Mouse (Mus musculus): ENCODE measurements around the gene Mfsd6. TPM values are rescaled to one million over a fixed set of nuclear protein-coding genes. Genes with fewer than 3 reads are reported as not detected.

Gene Mfsd6
- 20.9 TPM for polyA plus RNA-seq (2021)

DNA sequence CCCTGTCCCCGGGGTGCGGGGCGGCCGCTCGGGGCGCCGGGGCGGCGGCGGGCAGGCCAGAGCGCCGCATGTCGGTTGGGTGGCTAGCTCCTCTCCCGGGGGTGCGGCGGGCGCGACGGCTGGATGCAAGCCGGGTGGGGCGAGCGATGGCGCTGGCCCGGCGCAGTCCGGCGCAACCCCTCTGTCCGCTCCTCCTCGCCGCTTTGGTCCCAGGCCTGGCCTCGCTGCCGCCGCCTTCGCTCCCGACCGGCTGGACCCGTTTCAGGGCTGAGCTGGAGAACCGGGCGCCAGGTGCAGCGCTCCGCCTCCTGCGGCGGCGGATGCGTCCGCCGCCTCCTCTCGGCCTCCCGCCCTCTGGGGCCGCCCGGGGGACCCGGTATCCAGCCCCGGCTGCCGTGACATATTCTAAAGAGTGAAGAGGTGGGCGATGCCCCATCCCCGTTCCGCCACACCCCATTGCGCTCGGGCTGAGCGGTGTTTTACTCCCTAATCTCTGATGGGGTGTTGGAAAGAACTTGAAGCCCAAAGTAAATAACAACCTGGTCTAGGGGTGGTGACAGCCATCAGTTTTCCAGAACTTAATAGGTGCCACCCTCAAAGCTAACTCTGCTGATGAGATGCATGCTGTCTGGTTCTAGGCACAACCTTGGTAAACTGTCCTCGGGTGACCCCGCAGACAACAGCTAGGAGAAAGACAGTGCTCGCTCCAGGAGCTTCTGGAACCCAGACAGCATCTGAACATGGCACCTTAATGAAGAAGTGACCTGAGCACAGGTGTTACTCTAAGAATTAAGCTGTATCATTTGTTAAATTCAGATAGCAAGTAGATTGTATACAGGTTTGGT is at the start of gene Mfsd6:
Gene Mfsd6 (minus strand): TSS at position 407 of the 845 bp plus-strand sequence.
- CTCF ChIA-PET, result no interaction called here
- in situ Hi-C loops (cut with MboI; ENCODE audit: low pct_unique_long_range_greater_than_20kb), result no loop called here

DNA sequence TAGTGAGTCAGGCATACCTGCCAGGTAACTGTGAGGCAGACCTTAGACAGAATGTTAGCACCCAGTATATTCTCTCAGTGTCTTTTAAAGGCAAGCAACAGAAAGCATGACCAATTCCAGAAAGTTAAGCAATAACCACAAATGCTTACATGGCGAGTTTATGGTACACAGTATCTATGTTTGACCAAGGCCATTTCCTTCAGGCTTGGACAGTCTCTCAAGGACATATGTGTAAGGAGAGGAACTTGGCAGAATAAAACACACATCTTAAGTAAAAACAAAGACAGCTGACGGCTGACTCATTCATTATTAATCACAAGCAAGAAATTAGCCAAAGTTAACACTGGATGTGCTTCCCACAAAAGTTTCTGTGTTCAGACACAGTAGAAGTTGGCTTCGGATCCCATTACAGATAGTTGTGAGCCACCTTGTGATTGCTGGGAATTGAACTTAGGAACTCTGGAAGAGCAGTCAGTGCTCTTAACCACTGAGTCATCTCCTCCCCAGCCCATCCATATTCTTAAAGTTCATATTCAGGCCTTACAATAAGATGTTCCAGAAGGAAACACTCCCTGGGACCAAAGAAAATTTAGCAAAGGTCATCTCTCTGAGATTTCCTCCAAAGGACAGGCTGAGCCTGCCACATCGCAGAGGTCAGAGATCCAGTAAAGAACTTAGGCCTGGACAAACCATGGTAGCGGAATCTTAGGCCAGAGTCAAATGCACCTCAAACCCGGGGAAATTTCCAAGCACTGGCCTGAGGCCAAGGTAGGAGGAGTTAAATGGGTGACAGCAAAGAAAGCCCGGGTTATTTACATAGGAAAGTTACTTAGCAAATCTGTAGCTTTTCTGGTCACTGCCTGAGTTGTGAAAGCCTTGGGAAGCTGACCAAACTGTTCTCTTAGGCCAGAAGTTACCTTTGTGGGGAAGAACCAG is 38.2 kb upstream of the Mfsd6 start:
- ChIA-PET POLR2A (no interaction called here), CTCF (no interaction called here)
- no peak for DNase-seq (ENCODE audit: low read depth, low spot score)
- ATAC-seq, result peak; percentile 17
- H3K27me3 ChIP-seq, result no peaks in the 10 kb centered on the region
- TF ChIP-seq CTCF (IDR thresholded peaks at IDR 0.05), result no peak
- in situ Hi-C loops (cut with MboI; ENCODE audit: low pct_unique_long_range_greater_than_20kb), result no loop called here

More for the DNA sequence above, at the start of gene Mfsd6:
- ATAC-seq, result peak; percentile 78
- peaks cover 4% of the 10 kb centered on the region for H3K27me3 ChIP-seq
- POLR2A ChIA-PET, result interaction anchor here (0.6 kb wide), 1 partner anchor 833 kb away, joined by 4 read pairs; no protein-coding TSS in a partner anchor
- peak; percentile 14 for TF ChIP-seq CTCF (IDR thresholded peaks at IDR 0.05)
- no peak for DNase-seq (ENCODE audit: low read depth, low spot score)

DNA sequence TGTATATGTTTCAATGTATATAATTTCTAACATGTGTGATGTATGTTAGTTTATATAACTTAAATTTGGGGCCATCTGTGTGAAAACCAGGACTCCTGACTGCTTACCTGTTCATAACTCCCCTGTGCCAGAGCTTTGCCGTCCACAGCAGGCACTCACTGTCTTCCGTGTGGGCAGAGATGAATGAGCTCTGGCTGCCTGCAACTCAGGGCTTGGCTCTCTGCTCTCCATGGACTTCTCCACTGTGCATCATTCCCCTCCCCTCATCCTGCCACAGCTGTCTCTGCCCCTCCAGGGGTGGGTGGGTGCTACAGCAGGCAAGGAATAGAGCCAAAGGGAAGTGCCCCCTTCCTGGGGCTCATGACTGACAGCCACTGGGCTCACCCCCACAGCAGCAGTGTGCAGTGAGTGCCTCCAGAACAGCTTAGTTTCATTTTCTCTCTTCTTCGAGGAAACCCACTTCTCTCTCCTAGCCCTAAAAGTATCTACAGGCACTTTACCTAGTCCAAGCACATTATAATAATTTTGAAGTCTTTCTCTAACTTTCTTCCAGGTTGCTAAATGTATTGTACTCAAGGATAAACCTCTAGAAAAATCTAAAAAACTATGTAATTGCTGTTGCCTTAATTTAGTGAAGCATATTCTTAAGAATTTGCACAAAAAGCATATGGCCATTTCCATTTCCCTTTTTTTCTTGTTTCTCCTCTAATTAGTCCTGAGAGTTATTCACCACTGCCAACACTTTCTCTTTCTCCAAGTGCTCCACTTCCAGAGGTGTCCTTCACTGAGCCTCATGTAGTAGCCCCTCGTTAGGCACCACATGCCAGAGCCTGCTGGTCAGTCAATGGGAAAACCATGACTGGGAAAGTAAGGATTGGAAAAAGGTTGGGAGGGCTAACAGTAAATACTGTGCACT is 36.9 kb upstream of the Mfsd6 start:
- in situ Hi-C loops (cut with MboI; ENCODE audit: low pct_unique_long_range_greater_than_20kb), result no loop called here
- DNase-seq (ENCODE audit: low read depth, low spot score), result no peak
- ATAC-seq, result no peak
- POLR2A ChIA-PET, result no interaction called here
- H3K27me3 ChIP-seq, result no peaks in the 10 kb centered on the region
- no peak for TF ChIP-seq CTCF (IDR thresholded peaks at IDR 0.05)
- CTCF ChIA-PET, result no interaction called here

DNA sequence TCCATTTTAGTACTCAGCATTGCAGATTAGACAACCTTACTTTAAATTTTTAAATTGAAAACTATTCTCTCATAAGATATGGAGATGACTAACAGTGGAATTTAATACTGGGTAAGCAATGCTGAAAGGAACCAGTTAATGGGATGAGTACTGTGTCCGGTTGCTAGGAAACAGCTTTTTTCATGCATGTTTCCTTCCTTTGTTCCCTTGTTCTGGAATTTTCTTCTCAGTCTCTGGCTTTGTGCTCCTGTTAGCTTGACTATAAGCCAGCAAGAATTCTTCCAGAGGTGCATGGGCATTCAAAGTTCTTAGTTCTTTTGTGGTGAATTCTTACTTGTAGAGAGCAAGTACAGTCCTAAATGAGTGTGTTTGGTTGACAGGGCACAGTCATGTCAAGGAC is 30.9 kb upstream of the Mfsd6 start:
- in situ Hi-C loops (cut with MboI; ENCODE audit: low pct_unique_long_range_greater_than_20kb), result no loop called here
- ATAC-seq (no peak), DNase-seq (ENCODE audit: low read depth, low spot score) (no peak)
- ChIA-PET POLR2A (no interaction called here), CTCF (interaction anchor here (1.5 kb wide), 1 partner anchor 10 kb away, joined by 4 read pairs; no protein-coding TSS in a partner anchor)
- no peak for TF ChIP-seq CTCF (IDR thresholded peaks at IDR 0.05)
- H3K27me3 ChIP-seq, result no peaks in the 10 kb centered on the region

DNA sequence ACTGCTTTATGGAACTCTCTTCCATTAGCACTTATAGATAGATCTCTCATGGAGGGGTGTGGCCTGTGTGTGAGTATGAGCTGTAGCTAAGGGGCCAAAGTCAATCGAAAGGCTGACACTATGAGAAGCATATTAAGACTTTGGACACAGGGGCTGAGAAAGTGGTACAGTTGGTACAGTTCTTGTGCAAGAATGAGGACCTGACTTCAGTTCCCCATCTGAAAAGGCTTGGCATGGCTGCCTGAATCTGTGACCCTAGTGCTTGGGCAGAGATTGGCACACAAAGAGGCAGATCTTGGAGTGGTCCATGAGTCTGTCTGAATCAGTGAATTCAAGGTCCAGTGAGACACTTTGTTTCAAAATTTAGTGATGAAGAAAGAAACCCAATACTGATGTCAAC is 27.1 kb upstream of the Mfsd6 start:
- ATAC-seq, result no peak
- ChIA-PET POLR2A (no interaction called here), CTCF (no interaction called here)
- TF ChIP-seq CTCF (IDR thresholded peaks at IDR 0.05), result no peak
- in situ Hi-C loops (cut with MboI; ENCODE audit: low pct_unique_long_range_greater_than_20kb), result loop anchor here (5.0 kb wide), 1 partner anchor 457 kb away; no protein-coding TSS in a partner anchor
- DNase-seq (ENCODE audit: low read depth, low spot score), result no peak
- no peaks in the 10 kb centered on the region for H3K27me3 ChIP-seq

DNA sequence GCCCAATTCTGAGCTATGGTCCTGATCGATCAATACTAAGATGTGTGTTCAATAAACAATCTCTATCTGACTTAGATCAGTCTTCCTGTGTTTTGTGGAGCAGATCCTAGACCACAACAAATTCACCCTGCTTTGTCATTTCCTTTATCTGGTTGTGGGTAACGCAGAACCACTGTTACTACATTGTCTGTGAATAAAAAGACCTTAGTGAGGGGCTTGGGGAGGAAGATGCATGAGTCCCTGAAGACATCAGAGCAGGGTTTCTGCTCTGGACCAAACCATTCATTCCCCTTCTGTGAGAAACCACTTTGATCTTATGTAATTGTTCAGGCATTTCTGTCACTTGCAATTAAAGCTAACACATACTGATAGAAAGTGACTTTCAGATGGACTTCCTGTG is 26.6 kb upstream of the Mfsd6 start:
- DNase-seq (ENCODE audit: low read depth, low spot score), result no peak
- no peak for TF ChIP-seq CTCF (IDR thresholded peaks at IDR 0.05)
- ChIA-PET CTCF (interaction anchor here (1.2 kb wide), 1 partner anchor 106 kb away, joined by 4 read pairs; no protein-coding TSS in a partner anchor), POLR2A (no interaction called here)
- in situ Hi-C loops (cut with MboI; ENCODE audit: low pct_unique_long_range_greater_than_20kb), result loop anchor here (5.0 kb wide), 1 partner anchor 457 kb away; no protein-coding TSS in a partner anchor
- no peaks in the 10 kb centered on the region for H3K27me3 ChIP-seq
- no peak for ATAC-seq

DNA sequence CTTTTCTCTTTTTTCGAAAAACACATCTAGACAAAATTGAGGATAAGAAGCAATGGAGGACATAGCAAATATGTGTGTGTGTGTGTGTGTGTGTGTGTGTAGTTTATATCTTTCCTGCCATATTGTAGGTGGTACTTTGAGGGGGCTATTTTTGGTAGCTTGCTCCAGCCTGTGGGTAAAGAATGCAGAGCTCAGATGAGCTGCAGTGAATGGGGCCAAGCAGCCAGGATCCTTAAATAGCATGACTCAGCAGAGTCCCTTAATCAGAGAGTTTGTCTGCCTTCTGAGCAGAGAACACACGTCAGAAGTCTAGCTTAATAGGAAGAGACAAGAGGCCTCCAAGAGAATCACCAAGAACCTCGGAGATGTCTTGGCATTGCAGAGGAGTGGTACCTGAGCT is 25.4 kb upstream of the Mfsd6 start:
- CTCF ChIA-PET, result interaction anchor here (1.2 kb wide), 1 partner anchor 105 kb away, joined by 4 read pairs; no protein-coding TSS in a partner anchor
- ATAC-seq (no peak), DNase-seq (ENCODE audit: low read depth, low spot score) (no peak)
- in situ Hi-C loops (cut with MboI; ENCODE audit: low pct_unique_long_range_greater_than_20kb), result loop anchor here (5.0 kb wide), 1 partner anchor 455 kb away; no protein-coding TSS in a partner anchor
- no peaks in the 10 kb centered on the region for H3K27me3 ChIP-seq
- POLR2A ChIA-PET, result no interaction called here
- no peak for TF ChIP-seq CTCF (IDR thresholded peaks at IDR 0.05)

DNA sequence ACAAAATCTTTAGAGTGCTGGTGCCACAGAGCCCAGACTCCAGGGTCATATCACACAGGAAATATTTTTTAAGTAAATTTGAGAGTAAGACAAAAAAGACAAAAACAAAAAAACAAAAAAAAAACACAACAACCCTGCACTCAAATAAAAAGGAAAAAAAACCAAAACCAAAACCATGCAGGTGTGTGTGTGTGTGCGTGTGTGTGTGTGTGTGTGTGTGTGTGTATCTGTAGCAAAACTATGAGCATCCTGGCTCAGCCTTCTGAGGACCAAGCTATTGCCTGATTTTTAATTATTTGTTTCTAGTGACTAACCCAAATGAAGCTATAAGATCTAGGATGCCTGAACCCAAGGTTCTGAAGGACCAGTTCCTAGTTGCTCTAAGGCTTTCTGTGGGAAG is 24.4 kb upstream of the Mfsd6 start:
- ChIA-PET CTCF (interaction anchor here (1.3 kb wide), 1 partner anchor 103 kb away, joined by 5 read pairs; no protein-coding TSS in a partner anchor), POLR2A (interaction anchor here (0.6 kb wide), 1 partner anchor 82 kb away, joined by 3 read pairs; no protein-coding TSS in a partner anchor)
- in situ Hi-C loops (cut with MboI; ENCODE audit: low pct_unique_long_range_greater_than_20kb), result loop anchor here (5.0 kb wide), 1 partner anchor 454 kb away; no protein-coding TSS in a partner anchor
- H3K27me3 ChIP-seq, result no peaks in the 10 kb centered on the region
- DNase-seq (ENCODE audit: low read depth, low spot score), result no peak
- TF ChIP-seq CTCF (IDR thresholded peaks at IDR 0.05), result no peak
- no peak for ATAC-seq

DNA sequence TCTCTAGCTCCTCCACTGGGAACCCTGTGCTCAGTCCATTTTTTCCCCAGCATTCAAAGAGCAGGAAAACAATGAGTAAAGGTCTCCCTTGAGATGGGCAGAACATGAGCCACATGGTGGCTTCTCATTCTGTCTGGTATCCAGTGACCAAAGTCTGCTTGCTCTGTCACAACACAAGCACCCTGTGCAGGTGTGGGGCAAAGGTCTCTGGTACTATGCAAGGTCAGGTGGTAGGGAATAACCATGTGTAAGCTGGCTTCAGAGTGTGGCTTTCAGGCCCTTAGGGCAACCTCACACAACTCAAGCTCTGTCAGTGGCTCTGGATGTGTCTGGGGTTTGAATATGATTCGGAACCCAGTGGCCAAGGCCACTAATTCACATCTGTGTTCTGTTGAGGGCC is 22.7 kb upstream of the Mfsd6 start:
- ChIA-PET CTCF (interaction anchor here (2.1 kb wide), 1 partner anchor 102 kb away, joined by 7 read pairs; no protein-coding TSS in a partner anchor), POLR2A (no interaction called here)
- in situ Hi-C loops (cut with MboI; ENCODE audit: low pct_unique_long_range_greater_than_20kb), result loop anchor here (5.0 kb wide), 2 partner anchors 103 to 453 kb away; no protein-coding TSS in a partner anchor
- DNase-seq (ENCODE audit: low read depth, low spot score), result no peak
- no peak for TF ChIP-seq CTCF (IDR thresholded peaks at IDR 0.05)
- no peak for ATAC-seq
- H3K27me3 ChIP-seq, result no peaks in the 10 kb centered on the region
